Mouse (Mus musculus) lung, postnatal 36 days (tissue): ENCODE measurements around the gene Olfr883.

Experiments
- DNase-seq: peaks from one replicate; pipeline ENCODE4 v3.0.0; 2022; ENCODE audit warnings: mixed read lengths

Gene Olfr883

DNA sequence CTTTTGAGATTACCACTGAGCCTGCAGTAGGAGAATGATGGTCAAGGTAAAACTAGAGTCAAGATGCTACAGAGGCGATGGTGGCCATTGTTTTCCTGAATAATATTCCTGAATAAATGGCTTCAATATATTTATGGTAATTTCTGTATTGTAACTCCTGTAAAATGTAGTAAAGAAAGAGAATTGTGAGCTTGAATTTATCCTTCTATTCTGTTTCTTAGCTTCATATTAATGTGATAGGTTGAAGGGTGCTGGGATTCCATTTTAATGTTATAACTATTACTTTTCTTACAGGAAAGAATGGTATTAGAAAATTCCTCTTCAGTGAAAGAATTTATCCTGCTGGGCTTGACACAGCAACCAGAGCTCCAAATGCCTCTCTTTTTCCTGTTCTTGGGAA lies at the start of gene Olfr883:
TSS of gene Olfr883 (plus strand) at position 301 of the 400 bp plus-strand sequence.
- no peak for DNase-seq

DNA sequence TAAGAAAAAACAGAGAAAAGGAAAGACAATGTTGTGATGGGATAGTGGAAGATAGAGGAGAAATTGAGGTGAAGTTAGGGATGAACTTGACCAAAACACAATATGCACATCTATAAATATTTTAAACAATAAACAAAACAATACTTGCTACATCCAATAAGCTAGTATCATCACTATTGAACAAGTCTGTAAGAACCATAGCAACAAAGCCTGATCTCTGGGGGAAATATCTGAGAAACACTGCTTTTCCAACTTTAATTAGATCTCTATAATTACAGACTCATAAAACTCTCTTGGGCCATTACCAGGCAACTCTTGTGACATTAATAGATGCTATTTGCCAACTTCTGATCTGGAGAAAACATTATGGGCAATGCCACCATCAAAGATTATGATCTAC lies 34.1 kb upstream of the Olfr883 start, which contains the start of gene Olfr881:
TSS of gene Olfr881 (plus strand) at position 301 of the 400 bp plus-strand sequence.
- DNase-seq = no peak

DNA sequence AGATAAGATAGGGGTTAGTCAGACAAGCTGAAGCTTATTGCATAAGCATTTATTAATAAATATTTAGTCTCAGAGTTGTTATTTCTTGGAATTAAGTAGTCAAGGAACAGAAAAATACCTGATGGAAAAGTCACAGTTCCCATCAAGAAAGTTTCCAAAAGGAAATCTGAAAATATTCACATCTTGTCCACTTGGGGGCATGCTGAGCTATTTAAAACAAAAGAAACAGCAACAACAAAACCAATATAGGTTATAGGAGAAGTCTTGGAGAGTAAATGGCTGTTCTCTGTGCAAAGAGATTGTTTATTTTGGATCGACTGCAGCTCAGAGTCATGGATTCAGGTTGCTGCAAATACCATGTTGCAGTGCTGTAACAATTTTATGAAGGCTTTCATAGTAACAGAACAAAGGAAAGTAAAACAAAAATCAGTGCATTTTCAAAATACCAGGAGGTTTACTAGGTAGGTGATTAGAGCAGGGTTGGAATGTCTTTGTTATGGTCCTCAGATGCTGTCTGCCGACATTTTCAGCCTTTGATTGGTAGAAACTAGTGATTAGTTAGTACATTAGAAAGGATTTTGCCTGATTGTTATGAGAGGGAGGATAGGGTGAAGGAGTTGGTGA lies 26.9 kb upstream of the Olfr883 start:
- DNase-seq = no peak

DNA sequence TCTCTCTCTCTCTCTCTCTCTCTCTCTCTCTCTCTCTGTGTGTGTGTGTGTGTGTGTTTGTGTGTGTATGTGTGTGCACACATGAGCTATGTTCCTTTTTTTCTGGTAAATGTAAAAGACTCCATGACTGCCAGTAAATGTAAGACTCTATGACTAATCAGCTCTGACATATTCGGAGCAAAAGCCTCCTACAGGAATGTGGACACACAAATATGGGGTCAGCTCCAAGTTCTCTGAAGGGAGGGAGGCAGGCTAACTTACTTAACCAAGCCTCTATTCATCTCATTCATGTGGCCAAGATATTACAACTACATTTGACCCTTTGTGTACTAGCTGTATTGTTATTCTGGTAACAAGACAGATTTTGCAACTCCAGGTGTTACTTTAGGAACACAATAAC lies 25.6 kb upstream of the Olfr883 start:
- no peak for DNase-seq

DNA sequence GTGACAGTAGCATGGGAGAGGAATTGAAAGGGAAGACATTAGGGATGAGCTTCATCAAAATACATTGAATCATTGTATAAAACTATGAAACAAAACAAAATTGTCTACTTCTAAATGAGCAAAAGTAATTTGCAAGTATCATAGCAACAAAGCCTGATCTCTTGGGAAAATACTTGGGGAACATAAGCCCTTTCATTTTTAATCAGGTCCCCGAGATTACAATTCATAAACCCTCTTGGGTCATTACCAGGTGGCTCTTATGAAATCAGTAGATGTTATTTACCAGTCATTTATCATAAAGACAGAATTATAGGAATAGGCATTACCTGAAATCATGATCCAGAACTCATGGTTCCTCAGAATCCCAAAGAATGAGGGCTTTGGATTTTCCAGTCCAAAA lies 20.6 kb downstream of the Olfr883 start, which contains the start of gene Olfr884:
TSS of gene Olfr884 (plus strand) at position 301 of the 400 bp plus-strand sequence.
- DNase-seq = no peak

DNA sequence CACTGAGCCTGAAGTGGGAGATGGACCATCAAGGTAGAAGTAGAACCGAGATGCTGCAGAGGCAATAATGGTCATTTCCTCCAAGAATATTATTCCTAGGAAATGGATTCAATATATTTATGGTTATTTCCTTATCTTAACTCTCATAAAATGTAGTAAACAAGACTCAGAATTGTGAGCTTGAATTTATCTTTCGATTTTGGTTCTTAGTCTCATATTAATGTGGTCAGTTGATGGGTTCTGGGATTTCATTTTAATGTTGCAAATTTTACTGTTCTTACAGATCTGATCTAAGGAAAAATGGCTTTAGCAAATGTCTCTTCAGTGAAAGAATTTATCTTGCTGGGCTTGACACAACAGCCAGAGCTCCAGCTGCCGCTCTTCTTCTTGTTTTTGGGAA lies 35.4 kb downstream of the Olfr883 start, which contains the start of gene Olfr885:
TSS of gene Olfr885 (plus strand) at position 301 of the 400 bp plus-strand sequence.
- DNase-seq = no peak
